Mouse (Mus musculus): ENCODE measurements around the gene Irf6. TPM values are rescaled to one million over a fixed set of nuclear protein-coding genes. Genes with fewer than 3 reads are reported as not detected.
A peak's percentile ranks its signal among the peaks of the same experiment; 100 is the strongest.

Gene Irf6
- polyA plus RNA-seq, 1 experiment from 2014 or later: 9.7 TPM

- no peak overlapping the region for H3K9ac ChIP-seq (replicated peaks)
- 32% methylated on average over 3 of the region's 3 CpGs for WGBS (ENCODE audit: insufficient replicate concordance)
Measured at GRCm38 (mm10) chr1:193159163-193159562, 6.3 kb downstream of the Irf6 start.

GRCm38 (mm10) chr1:193159613-193160012 is 6.7 kb downstream of the Irf6 start:
- WGBS (ENCODE audit: insufficient replicate concordance): 39% methylated on average over 1 of the region's 1 CpGs
- Histone ChIP-seq H3K27ac (ENCODE audit: low read depth) (peak overlapping the region; percentile 12; the same call in 1 of the 2 replicates), H3K4me2 (ENCODE audit: low read depth, low read length) (peak overlapping the region; percentile 59), H3K9me3 (ENCODE audit: low read length) (no peaks in the 10 kb centered on the region), H3K4me3 (ENCODE audit: low read depth, low read length) (no peak overlapping the region; the same call in 1 of the 2 replicates), H3K9ac (replicated peaks) (no peak overlapping the region), H3K4me1 (ENCODE audit: insufficient read depth) (peaks cover 35% of the 10 kb centered on the region), H3K36me3 (replicated peaks; ENCODE audit: insufficient read depth, low read length) (0 out of 2 replicates have a peak, but pooled peaks cover 2% of the 10 kb centered on the region), H3K27me3 (ENCODE audit: insufficient read depth, low read length) (no peaks in the 10 kb centered on the region)
- TF ChIP-seq EP300 (IDR thresholded peaks at IDR 0.05; ENCODE audit: low read depth) (no peak), CTCF (IDR thresholded peaks at IDR 0.05; ENCODE audit: low read depth) (no peak)
- no peak for ATAC-seq
- no peak for DNase-seq

More at GRCm38 (mm10) chr1:193159163-193159562, 6.3 kb downstream of the Irf6 start:
- H3K4me1 ChIP-seq (ENCODE audit: insufficient read depth): peaks cover 35% of the 10 kb centered on the region
- no peaks in the 10 kb centered on the region for H3K9me3 ChIP-seq (ENCODE audit: low read length)
- no peak overlapping the region for H3K4me2 ChIP-seq (ENCODE audit: low read depth, low read length)
- DNase-seq: no peak
- no peak overlapping the region for H3K4me3 ChIP-seq (ENCODE audit: low read depth, low read length)
- H3K27ac ChIP-seq (ENCODE audit: low read depth): no peak overlapping the region; the same call in 1 of the 2 replicates
- H3K27me3 ChIP-seq (ENCODE audit: insufficient read depth, low read length): no peaks in the 10 kb centered on the region
- no peak for ATAC-seq
- TF ChIP-seq EP300 (IDR thresholded peaks at IDR 0.05; ENCODE audit: low read depth) (no peak), CTCF (IDR thresholded peaks at IDR 0.05; ENCODE audit: low read depth) (no peak)
- 0 out of 2 replicates have a peak, but pooled peaks cover 2% of the 10 kb centered on the region for H3K36me3 ChIP-seq (replicated peaks; ENCODE audit: insufficient read depth, low read length)

- WGBS (ENCODE audit: insufficient replicate concordance): 13% methylated on average over 18 of the region's 18 CpGs
- Histone ChIP-seq H3K9ac (replicated peaks) (no peak overlapping the region), H3K27ac (ENCODE audit: low read depth) (no peak overlapping the region), H3K36me3 (replicated peaks; ENCODE audit: insufficient read depth, low read length) (0 out of 2 replicates have a peak, but pooled peaks cover 2% of the 10 kb centered on the region), H3K4me1 (ENCODE audit: insufficient read depth) (peaks cover 31% of the 10 kb centered on the region), H3K4me2 (ENCODE audit: low read depth, low read length) (peak overlapping the region; percentile 59), H3K27me3 (ENCODE audit: insufficient read depth, low read length) (no peaks in the 10 kb centered on the region), H3K4me3 (ENCODE audit: low read depth, low read length) (peak overlapping the region; percentile 7; the same call in 1 of the 2 replicates), H3K9me3 (ENCODE audit: low read length) (no peaks in the 10 kb centered on the region)
- no peak for TF ChIP-seq CTCF (IDR thresholded peaks at IDR 0.05; ENCODE audit: low read depth)
- TF ChIP-seq EP300 (IDR thresholded peaks at IDR 0.05; ENCODE audit: low read depth): no peak
- DNase-seq (peak; percentile 80), ATAC-seq (peak; percentile 43)
Measured at GRCm38 (mm10) chr1:193160317-193161032, 7.6 kb downstream of the Irf6 start.

GRCm38 (mm10) chr1:193167746-193168145 is 14.8 kb downstream of the Irf6 start, which contains the start of gene A130010J15Rik:
Gene A130010J15Rik (plus strand): TSS chr1:193168046.
- 76% methylated on average over 3 of the region's 3 CpGs for WGBS (ENCODE audit: insufficient replicate concordance)
- TF ChIP-seq EP300 (IDR thresholded peaks at IDR 0.05; ENCODE audit: low read depth) (no peak), CTCF (IDR thresholded peaks at IDR 0.05; ENCODE audit: low read depth) (no peak)
- Histone ChIP-seq H3K4me1 (ENCODE audit: insufficient read depth) (peaks cover 8% of the 10 kb centered on the region), H3K27me3 (ENCODE audit: insufficient read depth, low read length) (no peaks in the 10 kb centered on the region), H3K9ac (replicated peaks) (no peak within 1 kb of the TSS), H3K9me3 (ENCODE audit: low read length) (no peaks in the 10 kb centered on the region), H3K4me3 (ENCODE audit: low read depth, low read length) (no peak within 1 kb of the TSS), H3K4me2 (ENCODE audit: low read depth, low read length) (no peak within 1 kb of the TSS), H3K27ac (ENCODE audit: low read depth) (no peak within 1 kb of the TSS), H3K36me3 (replicated peaks; ENCODE audit: insufficient read depth, low read length) (peaks cover 2% of the 10 kb centered on the region)
- ATAC-seq (no peak), DNase-seq (no peak)

GRCm38 (mm10) chr1:193169228-193169627 is 16.3 kb downstream of the Irf6 start:
- no peaks in the 10 kb centered on the region for H3K27me3 ChIP-seq (ENCODE audit: insufficient read depth, low read length)
- no peak overlapping the region for H3K27ac ChIP-seq (ENCODE audit: low read depth)
- ATAC-seq (no peak), DNase-seq (no peak)
- H3K9me3 ChIP-seq (ENCODE audit: low read length): no peaks in the 10 kb centered on the region
- 86% methylated on average over 7 of the region's 7 CpGs for WGBS (ENCODE audit: insufficient replicate concordance)
- TF ChIP-seq EP300 (IDR thresholded peaks at IDR 0.05; ENCODE audit: low read depth): no peak
- TF ChIP-seq CTCF (IDR thresholded peaks at IDR 0.05; ENCODE audit: low read depth): no peak
- H3K36me3 ChIP-seq (replicated peaks; ENCODE audit: insufficient read depth, low read length): peaks cover 2% of the 10 kb centered on the region
- no peak overlapping the region for H3K4me3 ChIP-seq (ENCODE audit: low read depth, low read length)
- peaks cover 15% of the 10 kb centered on the region for H3K4me1 ChIP-seq (ENCODE audit: insufficient read depth)
- H3K4me2 ChIP-seq (ENCODE audit: low read depth, low read length): no peak overlapping the region
- H3K9ac ChIP-seq (replicated peaks): no peak overlapping the region

GRCm38 (mm10) chr1:193169856-193170255 is 16.9 kb downstream of the Irf6 start:
- ATAC-seq: no peak
- TF ChIP-seq EP300 (IDR thresholded peaks at IDR 0.05; ENCODE audit: low read depth) (no peak), CTCF (IDR thresholded peaks at IDR 0.05; ENCODE audit: low read depth) (no peak)
- WGBS (ENCODE audit: insufficient replicate concordance): 75% methylated on average over 2 of the region's 2 CpGs

More at GRCm38 (mm10) chr1:193169856-193170255, 16.9 kb downstream of the Irf6 start:
- DNase-seq: no peak
- H3K9me3 ChIP-seq (ENCODE audit: low read length): no peaks in the 10 kb centered on the region
- no peak overlapping the region for H3K4me2 ChIP-seq (ENCODE audit: low read depth, low read length)
- H3K36me3 ChIP-seq (replicated peaks; ENCODE audit: insufficient read depth, low read length): peaks cover 2% of the 10 kb centered on the region
- no peak overlapping the region for H3K9ac ChIP-seq (replicated peaks)
- H3K4me1 ChIP-seq (ENCODE audit: insufficient read depth): peaks cover 21% of the 10 kb centered on the region
- H3K27me3 ChIP-seq (ENCODE audit: insufficient read depth, low read length): no peaks in the 10 kb centered on the region
- H3K27ac ChIP-seq (ENCODE audit: low read depth): no peak overlapping the region
- no peak overlapping the region for H3K4me3 ChIP-seq (ENCODE audit: low read depth, low read length)

All from liver, postnatal 0 days (tissue).